Mouse (Mus musculus) spleen, embryonic (tissue): ENCODE results near the gene 7530416G11Rik.

Experiments used
- CTCF ChIA-PET: fragments of 350-600 bp; sonication (Branson Sonifier 250); formaldehyde crosslinking; loops from one replicate; lab custom pipeline; 2022; lab: Charles Lee

The 7530416G11Rik gene

GRCm38 (mm10) chr15:85503127-85503526 lies at the start of gene 7530416G11Rik:
Gene 7530416G11Rik, minus strand, starts transcription at chr15:85503227.
- CTCF ChIA-PET, result no interaction called here

- CTCF ChIA-PET, result no interaction called here
Measured at GRCm38 (mm10) chr15:85546500-85546899, 43.5 kb upstream of the 7530416G11Rik start.

- CTCF ChIA-PET, result no interaction called here
Measured at GRCm38 (mm10) chr15:85545369-85545768, 42.3 kb upstream of the 7530416G11Rik start.

GRCm38 (mm10) chr15:85538170-85538569 lies 35.1 kb upstream of the 7530416G11Rik start:
- CTCF ChIA-PET, result no interaction called here

- CTCF ChIA-PET, result no interaction called here
Measured at GRCm38 (mm10) chr15:85537151-85537550, 34.1 kb upstream of the 7530416G11Rik start.

GRCm38 (mm10) chr15:85534646-85535045 lies 31.6 kb upstream of the 7530416G11Rik start:
- CTCF ChIA-PET, result no interaction called here

GRCm38 (mm10) chr15:85534215-85534614 lies 31.2 kb upstream of the 7530416G11Rik start:
- CTCF ChIA-PET, result no interaction called here

- CTCF ChIA-PET, result no interaction called here
Measured at GRCm38 (mm10) chr15:85532063-85532462, 29.0 kb upstream of the 7530416G11Rik start.

GRCm38 (mm10) chr15:85529911-85530310 lies 26.9 kb upstream of the 7530416G11Rik start:
- CTCF ChIA-PET, result no interaction called here

- CTCF ChIA-PET, result no interaction called here
Measured at GRCm38 (mm10) chr15:85524404-85524950, 21.4 kb upstream of the 7530416G11Rik start.

GRCm38 (mm10) chr15:85523173-85523991 lies 20.4 kb upstream of the 7530416G11Rik start:
- CTCF ChIA-PET, result no interaction called here

GRCm38 (mm10) chr15:85519438-85519837 lies 16.4 kb upstream of the 7530416G11Rik start:
- CTCF ChIA-PET, result no interaction called here

GRCm38 (mm10) chr15:85507370-85508014 lies 4.5 kb upstream of the 7530416G11Rik start:
- CTCF ChIA-PET, result no interaction called here

- CTCF ChIA-PET, result no interaction called here
Measured at GRCm38 (mm10) chr15:85506680-85507079, 3.7 kb upstream of the 7530416G11Rik start.

- CTCF ChIA-PET, result no interaction called here
Measured at GRCm38 (mm10) chr15:85505118-85505925, 2.3 kb upstream of the 7530416G11Rik start.

GRCm38 (mm10) chr15:85500267-85500666 lies 2.8 kb downstream of the 7530416G11Rik start:
- CTCF ChIA-PET, result no interaction called here

GRCm38 (mm10) chr15:85497981-85498475 lies 5.0 kb downstream of the 7530416G11Rik start:
- CTCF ChIA-PET, result no interaction called here

- CTCF ChIA-PET, result no interaction called here
Measured at GRCm38 (mm10) chr15:85497548-85497947, 5.5 kb downstream of the 7530416G11Rik start.

GRCm38 (mm10) chr15:85494163-85494621 lies 8.8 kb downstream of the 7530416G11Rik start:
- CTCF ChIA-PET, result no interaction called here

GRCm38 (mm10) chr15:85489751-85490150 lies 13.3 kb downstream of the 7530416G11Rik start:
- CTCF ChIA-PET, result interaction anchor here (0.6 kb wide), 1 partner anchor 9 kb away, joined by 3 read pairs; no protein-coding TSS in a partner anchor

GRCm38 (mm10) chr15:85488900-85489299 lies 14.1 kb downstream of the 7530416G11Rik start:
- CTCF ChIA-PET, result interaction anchor here (0.7 kb wide), 1 partner anchor 17 kb away, joined by 13 read pairs; no protein-coding TSS in a partner anchor
